Mouse (Mus musculus): ENCODE data around the gene Elmsan1. TPM values are rescaled to one million over a fixed set of nuclear protein-coding genes. Genes with fewer than 3 reads are reported as not detected.

The Elmsan1 gene
- polyA plus RNA-seq, 1 experiment from 2014 or later, result 9.0 TPM

- ATAC-seq (ENCODE audit: insufficient number of reproducible peaks, insufficient read depth, low FRiP score, low TSS enrichment), result no peak
- peaks cover 80% of the 10 kb centered on the region for H3K4me1 ChIP-seq
- no peak overlapping the region for H3K9ac ChIP-seq
- H3K4me3 ChIP-seq, result no peak overlapping the region
- 60% methylated on average over 7 of the region's 7 CpGs for WGBS
- no peaks in the 10 kb centered on the region for H3K27me3 ChIP-seq
- peaks cover 7% of the 10 kb centered on the region; the same call in 1 of the 2 replicates for H3K36me3 ChIP-seq
- H3K27ac ChIP-seq, result no peak overlapping the region
- H3K9me3 ChIP-seq, result no peaks in the 10 kb centered on the region
- peak overlapping the region; percentile 90; the same call in 1 of the 2 replicates for H3K4me2 ChIP-seq (replicated peaks)
Measured at GRCm38 (mm10) chr12:84191190-84191589, 27.5 kb downstream of the Elmsan1 start.

- Histone ChIP-seq H3K9ac (no peak overlapping the region; the same call in 1 of the 2 replicates), H3K27me3 (no peaks in the 10 kb centered on the region), H3K9me3 (no peaks in the 10 kb centered on the region), H3K4me1 (peaks cover 79% of the 10 kb centered on the region), H3K36me3 (peaks cover 7% of the 10 kb centered on the region; the same call in 1 of the 2 replicates), H3K4me2 (replicated peaks) (peak overlapping the region; percentile 13; the same call in 1 of the 2 replicates), H3K4me3 (no peak overlapping the region), H3K27ac (no peak overlapping the region)
- no peak for ATAC-seq (ENCODE audit: insufficient number of reproducible peaks, insufficient read depth, low FRiP score, low TSS enrichment)
- 50% methylated on average over 15 of the region's 15 CpGs for WGBS
Measured at GRCm38 (mm10) chr12:84190151-84190820, 28.4 kb downstream of the Elmsan1 start.

DNA sequence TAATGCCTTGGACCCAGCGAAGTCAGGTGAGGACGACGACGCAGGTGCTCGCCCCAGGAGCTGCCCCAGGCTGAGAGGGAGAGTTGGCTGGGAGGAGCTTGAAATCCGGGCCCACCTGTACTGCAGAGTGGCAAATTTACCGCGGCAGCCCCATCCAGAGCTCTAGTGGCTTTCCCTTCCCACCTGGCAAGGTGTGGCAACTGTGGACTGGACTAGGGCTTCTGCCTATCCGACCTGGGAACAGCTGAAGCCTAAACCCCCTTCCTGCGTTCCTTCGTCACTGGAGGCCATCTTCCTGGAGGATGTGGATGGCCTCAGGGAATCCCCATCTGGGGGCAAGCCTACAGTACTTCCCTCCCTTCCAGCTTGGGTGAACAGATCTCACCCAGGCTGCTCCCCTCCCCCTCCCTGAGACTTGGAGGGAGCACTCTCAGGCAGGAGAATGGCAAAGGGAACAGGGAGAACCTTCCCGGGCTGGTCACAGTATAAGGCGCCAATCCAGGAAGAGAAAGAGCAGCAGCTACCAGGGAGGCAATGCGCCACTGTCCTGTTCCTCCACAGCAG is 29.7 kb downstream of the Elmsan1 start:
- Histone ChIP-seq H3K27me3 (no peaks in the 10 kb centered on the region), H3K9me3 (no peaks in the 10 kb centered on the region), H3K36me3 (peaks cover 7% of the 10 kb centered on the region; the same call in 1 of the 2 replicates), H3K4me1 (peaks cover 69% of the 10 kb centered on the region), H3K27ac (no peak overlapping the region), H3K4me3 (no peak overlapping the region), H3K9ac (no peak overlapping the region), H3K4me2 (replicated peaks) (no peak overlapping the region)
- ATAC-seq (ENCODE audit: insufficient number of reproducible peaks, insufficient read depth, low FRiP score, low TSS enrichment), result no peak
- WGBS, result 48% methylated on average over 14 of the region's 14 CpGs

- H3K4me3 ChIP-seq, result no peak overlapping the region
- no peak overlapping the region for H3K4me2 ChIP-seq (replicated peaks)
- H3K4me1 ChIP-seq, result peaks cover 69% of the 10 kb centered on the region
- no peaks in the 10 kb centered on the region for H3K9me3 ChIP-seq
- 61% methylated on average over 15 of the region's 15 CpGs for WGBS
- no peaks in the 10 kb centered on the region for H3K27me3 ChIP-seq
- no peak for ATAC-seq (ENCODE audit: insufficient number of reproducible peaks, insufficient read depth, low FRiP score, low TSS enrichment)
- peak overlapping the region; percentile 52 for H3K27ac ChIP-seq
- peaks cover 7% of the 10 kb centered on the region; the same call in 1 of the 2 replicates for H3K36me3 ChIP-seq
- H3K9ac ChIP-seq, result no peak overlapping the region
Measured at GRCm38 (mm10) chr12:84187752-84188601, 30.7 kb downstream of the Elmsan1 start.

DNA sequence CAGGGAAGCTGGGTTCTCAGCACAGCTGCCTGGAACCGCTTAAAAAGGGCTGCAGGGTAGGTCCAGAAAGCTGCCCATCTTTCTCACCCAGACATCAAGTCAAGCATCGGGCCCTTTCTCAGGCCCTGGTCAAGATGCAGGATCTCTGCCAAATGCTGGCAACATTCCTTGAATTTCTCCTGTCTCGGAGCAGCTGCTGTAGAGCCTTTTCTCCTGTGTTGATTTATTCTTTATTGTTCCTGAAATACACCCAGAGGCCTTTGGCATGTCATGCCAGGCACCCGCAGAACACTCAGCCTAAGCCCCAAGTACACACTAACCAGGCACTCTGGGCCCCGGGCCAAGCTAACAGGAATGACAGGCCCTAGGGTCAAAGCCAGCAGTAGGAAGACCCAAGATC is 31.7 kb downstream of the Elmsan1 start:
- H3K4me2 ChIP-seq (replicated peaks), result no peak overlapping the region
- no peak for ATAC-seq (ENCODE audit: insufficient number of reproducible peaks, insufficient read depth, low FRiP score, low TSS enrichment)
- H3K4me3 ChIP-seq, result no peak overlapping the region
- no peaks in the 10 kb centered on the region for H3K9me3 ChIP-seq
- peaks cover 7% of the 10 kb centered on the region; the same call in 1 of the 2 replicates for H3K36me3 ChIP-seq
- 84% methylated on average over 5 of the region's 5 CpGs for whole genome bisulfite sequencing
- H3K4me1 ChIP-seq, result peaks cover 63% of the 10 kb centered on the region
- no peak overlapping the region for H3K27ac ChIP-seq
- no peak overlapping the region for H3K9ac ChIP-seq
- no peaks in the 10 kb centered on the region for H3K27me3 ChIP-seq

GRCm38 (mm10) chr12:84186536-84186935 is 32.1 kb downstream of the Elmsan1 start:
- H3K9me3 ChIP-seq, result no peaks in the 10 kb centered on the region
- H3K27ac ChIP-seq, result no peak overlapping the region
- no peak for ATAC-seq (ENCODE audit: insufficient number of reproducible peaks, insufficient read depth, low FRiP score, low TSS enrichment)
- peaks cover 63% of the 10 kb centered on the region for H3K4me1 ChIP-seq
- no peak overlapping the region for H3K4me3 ChIP-seq
- WGBS, result 89% methylated on average over 3 of the region's 3 CpGs
- peaks cover 7% of the 10 kb centered on the region; the same call in 1 of the 2 replicates for H3K36me3 ChIP-seq
- no peaks in the 10 kb centered on the region for H3K27me3 ChIP-seq
- H3K4me2 ChIP-seq (replicated peaks), result no peak overlapping the region
- H3K9ac ChIP-seq, result no peak overlapping the region

GRCm38 (mm10) chr12:84185547-84185946 is 33.1 kb downstream of the Elmsan1 start:
- Histone ChIP-seq H3K9me3 (no peaks in the 10 kb centered on the region), H3K27me3 (no peaks in the 10 kb centered on the region), H3K27ac (no peak overlapping the region), H3K4me2 (replicated peaks) (no peak overlapping the region), H3K4me3 (no peak overlapping the region), H3K4me1 (peaks cover 63% of the 10 kb centered on the region), H3K36me3 (peaks cover 7% of the 10 kb centered on the region; the same call in 1 of the 2 replicates), H3K9ac (no peak overlapping the region)
- 57% methylated on average over 6 of the region's 6 CpGs for WGBS
- ATAC-seq (ENCODE audit: insufficient number of reproducible peaks, insufficient read depth, low FRiP score, low TSS enrichment), result no peak

GRCm38 (mm10) chr12:84184979-84185378 is 33.7 kb downstream of the Elmsan1 start:
- Histone ChIP-seq H3K4me1 (peaks cover 63% of the 10 kb centered on the region), H3K4me2 (replicated peaks) (no peak overlapping the region), H3K4me3 (no peak overlapping the region), H3K9me3 (no peaks in the 10 kb centered on the region), H3K27me3 (no peaks in the 10 kb centered on the region), H3K36me3 (peaks cover 7% of the 10 kb centered on the region; the same call in 1 of the 2 replicates), H3K27ac (no peak overlapping the region), H3K9ac (no peak overlapping the region)
- ATAC-seq (ENCODE audit: insufficient number of reproducible peaks, insufficient read depth, low FRiP score, low TSS enrichment), result no peak
- WGBS, result 80% methylated on average over 5 of the region's 5 CpGs

DNA sequence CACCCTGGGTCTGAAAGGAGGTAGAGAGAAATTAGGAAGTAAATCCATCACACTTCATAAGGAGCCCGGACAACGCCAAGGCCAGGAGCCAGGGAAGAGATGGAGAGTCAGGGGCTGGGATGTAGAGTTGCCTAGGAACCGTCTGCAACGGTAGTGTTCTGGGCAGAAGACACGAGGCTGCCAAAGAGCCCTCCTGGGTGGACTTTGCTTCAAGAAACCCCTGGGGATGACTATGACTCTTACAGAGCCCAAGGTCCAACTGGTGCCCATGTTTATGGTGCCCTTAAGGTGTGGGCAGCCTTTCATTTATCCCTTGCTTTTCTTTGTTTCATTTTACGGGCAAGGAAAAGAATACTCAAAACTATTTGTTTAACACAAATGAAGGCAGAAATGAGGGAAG is 36.7 kb downstream of the Elmsan1 start:
- H3K36me3 ChIP-seq, result peaks cover 7% of the 10 kb centered on the region; the same call in 1 of the 2 replicates
- no peak for ATAC-seq (ENCODE audit: insufficient number of reproducible peaks, insufficient read depth, low FRiP score, low TSS enrichment)
- peaks cover 51% of the 10 kb centered on the region for H3K4me1 ChIP-seq
- no peak overlapping the region for H3K27ac ChIP-seq
- no peaks in the 10 kb centered on the region for H3K27me3 ChIP-seq
- H3K4me3 ChIP-seq, result no peak overlapping the region
- 77% methylated on average over 6 of the region's 6 CpGs for WGBS
- H3K9me3 ChIP-seq, result no peaks in the 10 kb centered on the region
- H3K4me2 ChIP-seq (replicated peaks), result no peak overlapping the region
- H3K9ac ChIP-seq, result no peak overlapping the region

GRCm38 (mm10) chr12:84180701-84181435 is 37.8 kb downstream of the Elmsan1 start:
- H3K36me3 ChIP-seq, result no peaks in the 10 kb centered on the region
- no peaks in the 10 kb centered on the region for H3K27me3 ChIP-seq
- no peak overlapping the region for H3K9ac ChIP-seq
- no peaks in the 10 kb centered on the region for H3K9me3 ChIP-seq
- peak; percentile 62; the same call in 1 of the 2 replicates for ATAC-seq (ENCODE audit: insufficient number of reproducible peaks, insufficient read depth, low FRiP score, low TSS enrichment)
- H3K4me2 ChIP-seq (replicated peaks), result 0 out of 2 replicates have a peak overlapping the region, but pooled peaks have one; percentile 3
- WGBS, result 68% methylated on average over 8 of the region's 8 CpGs
- H3K4me1 ChIP-seq, result peaks cover 55% of the 10 kb centered on the region
- H3K4me3 ChIP-seq, result no peak overlapping the region
- 0 out of 2 replicates have a peak overlapping the region, but pooled peaks have one; percentile 17 for H3K27ac ChIP-seq

- WGBS, result 64% methylated on average over 3 of the region's 3 CpGs
- H3K4me1 ChIP-seq, result peaks cover 56% of the 10 kb centered on the region
- ATAC-seq (ENCODE audit: insufficient number of reproducible peaks, insufficient read depth, low FRiP score, low TSS enrichment), result no peak
Measured at GRCm38 (mm10) chr12:84180090-84180489, 38.6 kb downstream of the Elmsan1 start.

More at GRCm38 (mm10) chr12:84180090-84180489, 38.6 kb downstream of the Elmsan1 start:
- Histone ChIP-seq H3K4me2 (replicated peaks) (no peak overlapping the region), H3K9me3 (no peaks in the 10 kb centered on the region), H3K4me3 (no peak overlapping the region), H3K9ac (no peak overlapping the region), H3K27me3 (no peaks in the 10 kb centered on the region), H3K27ac (peak overlapping the region; percentile 41; the same call in 1 of the 2 replicates), H3K36me3 (no peaks in the 10 kb centered on the region)
